Mouse (Mus musculus): ENCODE results near the gene Lrrc29. TPM values are rescaled to one million over a fixed set of nuclear protein-coding genes. Genes with fewer than 3 reads are reported as not detected.

Lrrc29 gene
- polyA plus RNA-seq, 1 experiment from 2014 or later = 2.7 TPM

- no peaks in the 10 kb centered on the region for H3K4me1 ChIP-seq (replicated peaks; ENCODE audit: control insufficient read depth, insufficient read depth)
- H3K27me3 ChIP-seq (ENCODE audit: control insufficient read depth, insufficient read depth, low read length) = no peaks in the 10 kb centered on the region
- no peak overlapping the region for H3K27ac ChIP-seq (replicated peaks)
- TF ChIP-seq CTCF (IDR thresholded peaks at IDR 0.05; ENCODE audit: low read depth) (0 out of 2 replicates have a peak, but pooled peaks have one; percentile 19), EP300 (optimal IDR thresholded peaks at IDR 0.05) (no peak)
- H3K9me3 ChIP-seq (ENCODE audit: control insufficient read depth, low read length) = no peaks in the 10 kb centered on the region
- WGBS = 79% methylated on average over 1 of the region's 1 CpGs
- H3K4me2 ChIP-seq (replicated peaks; ENCODE audit: low read depth) = no peak overlapping the region
- DNase-seq (ENCODE audit: low spot score) (no peak), ATAC-seq (ENCODE audit: low FRiP score, low TSS enrichment) (no peak)
- H3K4me3 ChIP-seq (ENCODE audit: low read depth, low read length) = no peak overlapping the region
- H3K36me3 ChIP-seq (ENCODE audit: control insufficient read depth, insufficient read depth, low read length) = peaks cover 16% of the 10 kb centered on the region
- no peak overlapping the region for H3K9ac ChIP-seq (ENCODE audit: low read length)
Measured at GRCm38 (mm10) chr8:105311718-105312117, 14.4 kb downstream of the Lrrc29 start.

- Histone ChIP-seq H3K9me3 (ENCODE audit: control insufficient read depth, low read length) (no peaks in the 10 kb centered on the region), H3K27me3 (ENCODE audit: control insufficient read depth, insufficient read depth, low read length) (no peaks in the 10 kb centered on the region), H3K4me3 (ENCODE audit: low read depth, low read length) (no peak overlapping the region), H3K4me1 (replicated peaks; ENCODE audit: control insufficient read depth, insufficient read depth) (peaks cover 7% of the 10 kb centered on the region; the same call in 1 of the 2 replicates), H3K4me2 (replicated peaks; ENCODE audit: low read depth) (no peak overlapping the region), H3K36me3 (ENCODE audit: control insufficient read depth, insufficient read depth, low read length) (peaks cover 11% of the 10 kb centered on the region), H3K27ac (replicated peaks) (no peak overlapping the region), H3K9ac (ENCODE audit: low read length) (no peak overlapping the region)
- WGBS = 81% methylated on average over 8 of the region's 8 CpGs
- DNase-seq (ENCODE audit: low spot score) (no peak), ATAC-seq (ENCODE audit: low FRiP score, low TSS enrichment) (no peak)
- no peak for TF ChIP-seq EP300 (optimal IDR thresholded peaks at IDR 0.05)
Measured at GRCm38 (mm10) chr8:105310118-105310517, 16.0 kb downstream of the Lrrc29 start.

- WGBS = 87% methylated on average over 15 of the region's 15 CpGs
- TF ChIP-seq CTCF (IDR thresholded peaks at IDR 0.05; ENCODE audit: low read depth) (no peak), EP300 (optimal IDR thresholded peaks at IDR 0.05) (no peak)
- Histone ChIP-seq H3K27ac (replicated peaks) (no peak overlapping the region), H3K4me3 (ENCODE audit: low read depth, low read length) (no peak overlapping the region), H3K9me3 (ENCODE audit: control insufficient read depth, low read length) (no peaks in the 10 kb centered on the region), H3K27me3 (ENCODE audit: control insufficient read depth, insufficient read depth, low read length) (no peaks in the 10 kb centered on the region), H3K36me3 (ENCODE audit: control insufficient read depth, insufficient read depth, low read length) (peaks cover 9% of the 10 kb centered on the region), H3K4me1 (replicated peaks; ENCODE audit: control insufficient read depth, insufficient read depth) (peaks cover 7% of the 10 kb centered on the region; the same call in 1 of the 2 replicates), H3K9ac (ENCODE audit: low read length) (no peak overlapping the region), H3K4me2 (replicated peaks; ENCODE audit: low read depth) (no peak overlapping the region)
- DNase-seq (ENCODE audit: low spot score) (no peak), ATAC-seq (ENCODE audit: low FRiP score, low TSS enrichment) (no peak)
Measured at GRCm38 (mm10) chr8:105309142-105309847, 16.8 kb downstream of the Lrrc29 start.

- peaks cover 12% of the 10 kb centered on the region for H3K36me3 ChIP-seq (ENCODE audit: control insufficient read depth, insufficient read depth, low read length)
- H3K4me3 ChIP-seq (ENCODE audit: low read depth, low read length) = no peak overlapping the region
- H3K4me2 ChIP-seq (replicated peaks; ENCODE audit: low read depth) = no peak overlapping the region
- peaks cover 7% of the 10 kb centered on the region; the same call in 1 of the 2 replicates for H3K4me1 ChIP-seq (replicated peaks; ENCODE audit: control insufficient read depth, insufficient read depth)
- TF ChIP-seq CTCF (IDR thresholded peaks at IDR 0.05; ENCODE audit: low read depth) (no peak), EP300 (optimal IDR thresholded peaks at IDR 0.05) (no peak)
- DNase-seq (ENCODE audit: low spot score) = no peak
- no peaks in the 10 kb centered on the region for H3K27me3 ChIP-seq (ENCODE audit: control insufficient read depth, insufficient read depth, low read length)
- H3K27ac ChIP-seq (replicated peaks) = no peak overlapping the region
- H3K9me3 ChIP-seq (ENCODE audit: control insufficient read depth, low read length) = no peaks in the 10 kb centered on the region
- H3K9ac ChIP-seq (ENCODE audit: low read length) = no peak overlapping the region
- no peak for ATAC-seq (ENCODE audit: low FRiP score, low TSS enrichment)
- WGBS = 93% methylated on average over 10 of the region's 10 CpGs
Measured at GRCm38 (mm10) chr8:105308428-105308827, 17.6 kb downstream of the Lrrc29 start.

- Histone ChIP-seq H3K27me3 (ENCODE audit: control insufficient read depth, insufficient read depth, low read length) (no peaks in the 10 kb centered on the region), H3K9me3 (ENCODE audit: control insufficient read depth, low read length) (no peaks in the 10 kb centered on the region), H3K4me3 (ENCODE audit: low read depth, low read length) (no peak overlapping the region), H3K27ac (replicated peaks) (no peak overlapping the region), H3K4me1 (replicated peaks; ENCODE audit: control insufficient read depth, insufficient read depth) (peaks cover 7% of the 10 kb centered on the region; the same call in 1 of the 2 replicates), H3K36me3 (ENCODE audit: control insufficient read depth, insufficient read depth, low read length) (peaks cover 11% of the 10 kb centered on the region), H3K4me2 (replicated peaks; ENCODE audit: low read depth) (no peak overlapping the region), H3K9ac (ENCODE audit: low read length) (no peak overlapping the region)
- ATAC-seq (ENCODE audit: low FRiP score, low TSS enrichment) = no peak
- no peak for TF ChIP-seq EP300 (optimal IDR thresholded peaks at IDR 0.05)
- TF ChIP-seq CTCF (IDR thresholded peaks at IDR 0.05; ENCODE audit: low read depth) = no peak
- WGBS = 95% methylated on average over 13 of the region's 13 CpGs
- no peak for DNase-seq (ENCODE audit: low spot score)
Measured at GRCm38 (mm10) chr8:105307670-105308069, 18.4 kb downstream of the Lrrc29 start.

GRCm38 (mm10) chr8:105306146-105306691, 19.9 kb downstream of the Lrrc29 start:
- ATAC-seq (ENCODE audit: low FRiP score, low TSS enrichment) (peak; percentile 13), DNase-seq (ENCODE audit: low spot score) (no peak)
- Histone ChIP-seq H3K4me2 (replicated peaks; ENCODE audit: low read depth) (peak overlapping the region; percentile 74), H3K36me3 (ENCODE audit: control insufficient read depth, insufficient read depth, low read length) (peaks cover 15% of the 10 kb centered on the region), H3K4me3 (ENCODE audit: low read depth, low read length) (peak overlapping the region; percentile 47), H3K27ac (replicated peaks) (peak overlapping the region; percentile 92), H3K27me3 (ENCODE audit: control insufficient read depth, insufficient read depth, low read length) (no peaks in the 10 kb centered on the region), H3K9me3 (ENCODE audit: control insufficient read depth, low read length) (no peaks in the 10 kb centered on the region), H3K9ac (ENCODE audit: low read length) (peak overlapping the region; percentile 67), H3K4me1 (replicated peaks; ENCODE audit: control insufficient read depth, insufficient read depth) (peaks cover 7% of the 10 kb centered on the region; the same call in 1 of the 2 replicates)
- 28% methylated on average over 5 of the region's 5 CpGs for WGBS
- TF ChIP-seq EP300 (optimal IDR thresholded peaks at IDR 0.05) (no peak), CTCF (IDR thresholded peaks at IDR 0.05; ENCODE audit: low read depth) (peak; percentile 27; the same call in 1 of the 2 replicates)
